Comparison of ENCODE assay signal across 27 mouse cellular contexts in the genomic region with DNA sequence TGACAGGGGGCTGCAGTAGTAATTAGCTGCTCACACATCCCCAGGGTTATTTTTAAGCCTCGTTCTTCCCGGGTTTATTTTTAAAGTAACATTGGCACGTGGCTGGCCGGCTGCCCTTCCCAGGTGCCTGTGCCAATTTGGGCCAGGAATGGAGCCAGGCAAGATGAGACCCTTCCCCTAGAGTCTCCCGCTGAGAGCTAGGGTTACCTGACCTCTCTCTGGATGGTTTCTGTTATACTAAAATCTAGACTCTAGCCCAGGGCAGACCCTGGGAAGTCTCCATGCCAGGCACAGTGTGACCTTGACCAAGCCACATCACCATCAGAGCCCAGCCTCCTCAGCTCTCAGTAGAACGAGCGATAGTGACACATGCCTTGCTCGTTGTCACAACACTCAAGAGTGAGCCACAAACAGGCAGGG. TPM values are rescaled to one million over a fixed set of nuclear protein-coding genes. Genes with fewer than 3 reads are reported as not detected.
DNase-seq lines count a peak whose midpoint lies in the region; ATAC-seq and TF ChIP-seq lines count a peak whose summit lies in the region.
"Had no signal": no experiment of that assay in that cellular context is flagged by ENCODE, and none has a peak within 500 bp of the region (broad histone marks: within the 10 kb centered on the region; RNA-seq: fewer than 3 reads in every experiment).

No protein-coding gene starts in this region.

- 33% methylated on average over 8 of the region's 8 CpGs for WGBS in heart, embryonic 15.5 days
- WGBS in olfactory bulb, adult 2 months, result 36% methylated on average over 8 of the region's 8 CpGs

- H3K9ac ChIP-seq in heart, embryonic 15.5 days, result peak overlapping the region; percentile 2; the same call in 1 of the 2 replicates
- H3K9ac ChIP-seq: forebrain, embryonic 13.5 days; hindbrain, embryonic 12.5 days; liver, embryonic 14.5 days; lung, embryonic 15.5 days; neural tube, embryonic 15.5 days had no signal

- H3K9me3 ChIP-seq in heart, embryonic 15.5 days (replicated peaks), result no peaks in the 10 kb centered on the region
- H3K9me3 ChIP-seq: forebrain, embryonic 13.5 days; hindbrain, embryonic 12.5 days; lung, embryonic 15.5 days; neural tube, embryonic 15.5 days had no signal

- no peak overlapping the region for H3K4me3 ChIP-seq in left cerebral cortex, adult 2 months
- no peak overlapping the region for H3K4me3 ChIP-seq in heart, embryonic 15.5 days
- H3K4me3 ChIP-seq in olfactory bulb, adult 2 months (ENCODE audit: insufficient read depth, low read depth, low read length), result no peak overlapping the region
- H3K4me3 ChIP-seq: forebrain, embryonic 13.5 days; hindbrain, embryonic 12.5 days; lung, embryonic 15.5 days; myocyte; neural tube, embryonic 15.5 days had no signal

- TF ChIP-seq CTCF in left cerebral cortex, adult 2 months (IDR thresholded peaks at IDR 0.05), result no peak
- no peak for TF ChIP-seq CTCF in olfactory bulb, adult 2 months (IDR thresholded peaks at IDR 0.05; ENCODE audit: insufficient read depth, low read depth, low read length)

- H3K27ac ChIP-seq in left cerebral cortex, adult 2 months, result peak overlapping the region; percentile 20
- H3K27ac ChIP-seq in heart, embryonic 15.5 days, result peak overlapping the region; percentile 96
- H3K27ac ChIP-seq in olfactory bulb, adult 2 months (ENCODE audit: insufficient read depth, low read depth, low read length), result peak overlapping the region; percentile 74
- H3K27ac ChIP-seq: forebrain, embryonic 13.5 days; hindbrain, embryonic 12.5 days; kidney, postnatal 0 days; liver, embryonic 14.5 days; lung, embryonic 15.5 days; macrophage; neural tube, embryonic 15.5 days had no signal

- TF ChIP-seq POLR2A in olfactory bulb, adult 2 months (IDR thresholded peaks at IDR 0.05; ENCODE audit: insufficient read depth, low read depth, low read length), result no peak

- H3K4me1 ChIP-seq in heart, embryonic 15.5 days (replicated peaks), result peaks cover 56% of the 10 kb centered on the region
- H3K4me1 ChIP-seq in olfactory bulb, adult 2 months (ENCODE audit: control insufficient read depth, insufficient read depth, low read length), result peaks cover 40% of the 10 kb centered on the region
- H3K4me1 ChIP-seq: forebrain, embryonic 13.5 days; lung, embryonic 15.5 days had no signal

- intact Hi-C loops in left cerebral cortex, adult 2 months (cut with DNase I), result no loop called here
- intact Hi-C loops in left cerebral cortex, postnatal 25 days (cut with DNase I), result no loop called here

- ATAC-seq in heart, embryonic 15.5 days (replicated peaks; ENCODE audit: insufficient number of reproducible peaks, insufficient read depth, low FRiP score, low read depth), result peak; percentile 70
- no peak for ATAC-seq in megakaryocyte, adult 5-6 weeks (ENCODE audit: poor library complexity, severe bottlenecking)
- ATAC-seq: forebrain, embryonic 13.5 days; Patski had no signal

- peak; percentile 88 for DNase-seq in adrenal gland, adult 2 months
- no peak for DNase-seq in adrenal gland, adult 18-20 months (ENCODE audit: low spot score in 2 of 2)
- DNase-seq in left cerebral cortex, adult 2 months (ENCODE audit: extremely low spot score in 1 of 2, low spot score in 2 of 2), result no peak
- no peak for DNase-seq in left cerebral cortex, postnatal 25 days (ENCODE audit: low spot score in 2 of 2)
- DNase-seq in lung, postnatal 36 days, result no peak
- DNase-seq: gastrocnemius, postnatal 25 days; kidney, adult 18-20 months; midbrain, embryonic 14.5 days; thymus, adult 2 months had no signal

- H3K27me3 ChIP-seq in heart, embryonic 15.5 days, result no peaks in the 10 kb centered on the region
- H3K27me3 ChIP-seq: forebrain, embryonic 13.5 days; lung, embryonic 15.5 days; neural tube, embryonic 15.5 days had no signal

- no peak overlapping the region for H3K4me2 ChIP-seq in heart, embryonic 15.5 days
- H3K4me2 ChIP-seq: forebrain, embryonic 13.5 days; hindbrain, embryonic 12.5 days; lung, embryonic 15.5 days; neural tube, embryonic 15.5 days had no signal

- no peaks in the 10 kb centered on the region for H3K36me3 ChIP-seq in heart, embryonic 15.5 days
- H3K36me3 ChIP-seq: hindbrain, embryonic 12.5 days; lung, embryonic 15.5 days; neural tube, embryonic 15.5 days had no signal

RNA-seq across cellular contexts. Expression of gene Kcnk3, which starts 16.8 kb away (rescaled TPM):
- 1,000 to 10,000 TPM; 1,225 to 1,281 TPM for total RNA-seq in adrenal gland, adult 2 months (2021)
- polyA plus RNA-seq in adrenal gland, adult 2 months (2012; rRNA removed), result 6,176 and 11,313 TPM in 2 replicates
- total RNA-seq in adrenal gland, adult 18-20 months (2021), result 1,000 to 10,000 TPM in 1 of 2 experiments, 100 to 1,000 TPM in 1; 960 to 1,436 TPM
- 10 to 100 TPM; 22.4 to 23.1 TPM for total RNA-seq in left cerebral cortex, adult 2 months (2021)
- total RNA-seq in left cerebral cortex, postnatal 25 days (2021), result 10 to 100 TPM; 21.3 to 21.6 TPM
- polyA plus RNA-seq in heart, embryonic 15.5 days (2015; fragmentation: Nextera tagmentation; extraction: Ambion mirVana), result 16.5 and 27.5 TPM in 2 replicates
- polyA plus RNA-seq in olfactory bulb, adult 2 months (2012; ENCODE audit: insufficient read depth, insufficient read length, low replicate concordance, missing spikeins), result not detected in 2 replicates
- not detected in 2 replicates for total RNA-seq in megakaryocyte, adult 5-6 weeks (2015)
- total RNA-seq in megakaryocyte, adult 5-6 weeks (2017), result not detected in 2 replicates
- total RNA-seq: common myeloid progenitor, adult 5-6 weeks had no signal
- polyA plus RNA-seq: macrophage, Patski had no signal

RNA-seq across cellular contexts. Expression of gene Slc35f6, which starts 43.0 kb away (rescaled TPM):
- total RNA-seq in adrenal gland, adult 2 months (2021), result 10 to 100 TPM; 49.0 to 50.9 TPM
- 140 and 145 TPM in 2 replicates for polyA plus RNA-seq in adrenal gland, adult 2 months (2012; rRNA removed)
- 10 to 100 TPM; 38.7 to 43.8 TPM for total RNA-seq in adrenal gland, adult 18-20 months (2021)
- 10 to 100 TPM; 42.2 to 45.6 TPM for total RNA-seq in left cerebral cortex, adult 2 months (2021)
- total RNA-seq in left cerebral cortex, postnatal 25 days (2021), result 10 to 100 TPM; 40.5 to 40.9 TPM
- polyA plus RNA-seq in heart, embryonic 15.5 days (2015; fragmentation: Nextera tagmentation; extraction: Ambion mirVana), result 22.2 and 28.2 TPM in 2 replicates
- polyA plus RNA-seq in olfactory bulb, adult 2 months (2012; ENCODE audit: insufficient read depth, insufficient read length, low replicate concordance, missing spikeins), result not detected in 2 replicates
- total RNA-seq in megakaryocyte, adult 5-6 weeks (2015), result 21.5 and 28.8 TPM in 2 replicates
- total RNA-seq in megakaryocyte, adult 5-6 weeks (2017), result 23.9 and 26.0 TPM in 2 replicates

RNA-seq across cellular contexts. Expression of gene Cib4, which starts 59.1 kb away (rescaled TPM):
- total RNA-seq in adrenal gland, adult 2 months (2021), result 1 to 10 TPM in 1 of 2 experiments, under 1 TPM in 1; 0.92 to 2.4 TPM
- polyA plus RNA-seq in adrenal gland, adult 2 months (2012; rRNA removed), result 1.7 and 3.4 TPM in 2 replicates
- 1 to 10 TPM in 1 of 2 experiments, under 1 TPM in 1; 0.43 to 1.2 TPM for total RNA-seq in adrenal gland, adult 18-20 months (2021)
- not detected for total RNA-seq in left cerebral cortex, adult 2 months (2021)
- total RNA-seq in left cerebral cortex, postnatal 25 days (2021), result not detected
- not detected in 2 replicates for polyA plus RNA-seq in heart, embryonic 15.5 days (2015; fragmentation: Nextera tagmentation; extraction: Ambion mirVana)
- polyA plus RNA-seq in olfactory bulb, adult 2 months (2012; ENCODE audit: insufficient read depth, insufficient read length, low replicate concordance, missing spikeins), result not detected in 2 replicates
- total RNA-seq in megakaryocyte, adult 5-6 weeks (2015), result not detected in 2 replicates
- total RNA-seq in megakaryocyte, adult 5-6 weeks (2017), result not detected in 2 replicates
- total RNA-seq: common myeloid progenitor, adult 5-6 weeks; ES-E14; gastrocnemius, postnatal 25 days; layer of hippocampus, postnatal 14 days; left cerebral cortex, postnatal 10 days had no signal
- polyA plus RNA-seq: embryonic facial prominence, embryonic 11.5 days; forebrain, embryonic 13.5 days; hindbrain, embryonic 12.5 days; kidney, postnatal 0 days; liver, embryonic 14.5 days; macrophage; midbrain, embryonic 14.5 days; myocyte; neural tube, embryonic 15.5 days; Patski; stomach, embryonic 16.5 days; thymus, adult 2 months had no signal

Comparison
In these comparisons a context has a peak if more than half of its experiments do, and no peak if none do; other contexts are left out.
1. H3K27ac ChIP-seq: peak in every context shown above with its lines; median percentile 96 in heart, embryonic 15.5 days; 74 in olfactory bulb, adult 2 months; 20 in left cerebral cortex, adult 2 months.
2. RNA of gene Kcnk3, which starts 16.8 kb away (total RNA-seq): 960 to 1,436 TPM in adrenal gland, adult 18-20 months and 1,225 to 1,281 TPM in adrenal gland, adult 2 months; 22.4 to 23.1 TPM in left cerebral cortex, adult 2 months, 21.3 to 21.6 TPM in left cerebral cortex, postnatal 25 days and not detected in megakaryocyte, adult 5-6 weeks; every median in the first group is over 10 times any median in the second.